Mouse (Mus musculus): ENCODE data around the gene Ms4a4c.
A peak's percentile ranks its signal among the peaks of the same experiment; 100 is the strongest.
"Not testable (repeated sequence)": the region's sequence is repeated elsewhere in the genome, so short reads cannot be mapped to it uniquely, and the experiment has no call there.

Ms4a4c gene

GRCm38 (mm10) chr19:11464795-11465194 is 60.2 kb downstream of the Ms4a4c start:
- peak; percentile 35 for DNase-seq (ENCODE audit: low spot score)

GRCm38 (mm10) chr19:11466471-11466870 is 61.9 kb downstream of the Ms4a4c start:
- DNase-seq (ENCODE audit: low spot score): no peak

GRCm38 (mm10) chr19:11468361-11468760 is 63.8 kb downstream of the Ms4a4c start:
- DNase-seq (ENCODE audit: low spot score): not testable (repeated sequence)

- peak; percentile 12 for DNase-seq (ENCODE audit: low spot score)
These were observed 64.6 kb downstream of the Ms4a4c start, which contains the start of gene Ms4a6c for GRCm38 (mm10) chr19:11469215-11469614. Ms4a6c (plus strand) TSS chr19:11469366.

Measured in lung, postnatal 25 days (tissue).